Mouse (Mus musculus): Measurements from ENCODE around the gene Sgpl1.
"Not testable (repeated sequence)": the region's sequence is repeated elsewhere in the genome, so short reads cannot be mapped to it uniquely, and the experiment has no call there.

Sgpl1 gene

GRCm38 (mm10) chr10:61155611-61156010, 8.1 kb upstream of the Sgpl1 start:
- no peak for DNase-seq (ENCODE audit: low spot score)

- no peak for DNase-seq (ENCODE audit: low spot score)
Observed at GRCm38 (mm10) chr10:61152131-61152530, 4.6 kb upstream of the Sgpl1 start.

- no peak for DNase-seq (ENCODE audit: low spot score)
Observed at GRCm38 (mm10) chr10:61150616-61151015, 3.1 kb upstream of the Sgpl1 start.

- DNase-seq (ENCODE audit: low spot score) = no peak
Observed at GRCm38 (mm10) chr10:61149476-61149875, 2.0 kb upstream of the Sgpl1 start.

GRCm38 (mm10) chr10:61146807-61147156, 721 bp downstream of the Sgpl1 start:
- DNase-seq (ENCODE audit: low spot score) = no peak

- peak; percentile 68 for DNase-seq (ENCODE audit: low spot score)
Observed at GRCm38 (mm10) chr10:61146119-61146806, 1.2 kb downstream of the Sgpl1 start.

GRCm38 (mm10) chr10:61145766-61146118, 1.8 kb downstream of the Sgpl1 start:
- no peak for DNase-seq (ENCODE audit: low spot score)

- no peak for DNase-seq (ENCODE audit: low spot score)
Observed at GRCm38 (mm10) chr10:61143343-61143742, 4.2 kb downstream of the Sgpl1 start.

GRCm38 (mm10) chr10:61137567-61137966, 9.9 kb downstream of the Sgpl1 start:
- no peak for DNase-seq (ENCODE audit: low spot score)

- DNase-seq (ENCODE audit: low spot score) = no peak
Observed at GRCm38 (mm10) chr10:61135226-61135839, 12.2 kb downstream of the Sgpl1 start.

GRCm38 (mm10) chr10:61134041-61134440, 13.5 kb downstream of the Sgpl1 start:
- DNase-seq (ENCODE audit: low spot score) = no peak

GRCm38 (mm10) chr10:61130959-61131358, 16.5 kb downstream of the Sgpl1 start:
- DNase-seq (ENCODE audit: low spot score) = no peak

- no peak for DNase-seq (ENCODE audit: low spot score)
Observed at GRCm38 (mm10) chr10:61128701-61129365, 18.7 kb downstream of the Sgpl1 start.

- DNase-seq (ENCODE audit: low spot score) = no peak
Observed at GRCm38 (mm10) chr10:61124462-61124861, 23.0 kb downstream of the Sgpl1 start.

- no peak for DNase-seq (ENCODE audit: low spot score)
Observed at GRCm38 (mm10) chr10:61123276-61123913, 24.1 kb downstream of the Sgpl1 start.

- not testable (repeated sequence) for DNase-seq (ENCODE audit: low spot score)
Observed at GRCm38 (mm10) chr10:61121732-61122131, 25.8 kb downstream of the Sgpl1 start.

GRCm38 (mm10) chr10:61114246-61114720, 33.2 kb downstream of the Sgpl1 start:
- no peak for DNase-seq (ENCODE audit: low spot score)

GRCm38 (mm10) chr10:61103564-61104114, 43.9 kb downstream of the Sgpl1 start:
- DNase-seq (ENCODE audit: low spot score) = no peak

- DNase-seq (ENCODE audit: low spot score) = no peak
Observed at GRCm38 (mm10) chr10:61091866-61092265, 55.6 kb downstream of the Sgpl1 start.

GRCm38 (mm10) chr10:61089170-61090142, 58.0 kb downstream of the Sgpl1 start, which contains the start of gene Pcbd1:
Gene Pcbd1 (plus strand): TSS chr10:61089331.
- peak; percentile 61 for DNase-seq (ENCODE audit: low spot score)

GRCm38 (mm10) chr10:61088468-61088867, 59.0 kb downstream of the Sgpl1 start:
- DNase-seq (ENCODE audit: low spot score) = no peak
